Mouse (Mus musculus): ENCODE measurements at regions not wholly inside any gene's neighbourhood (a gene's known extent, or its start where the extent isn't known, plus 50 kb on each side); places are given as distances from the start of the nearest gene placed in this dataset.

DNA sequence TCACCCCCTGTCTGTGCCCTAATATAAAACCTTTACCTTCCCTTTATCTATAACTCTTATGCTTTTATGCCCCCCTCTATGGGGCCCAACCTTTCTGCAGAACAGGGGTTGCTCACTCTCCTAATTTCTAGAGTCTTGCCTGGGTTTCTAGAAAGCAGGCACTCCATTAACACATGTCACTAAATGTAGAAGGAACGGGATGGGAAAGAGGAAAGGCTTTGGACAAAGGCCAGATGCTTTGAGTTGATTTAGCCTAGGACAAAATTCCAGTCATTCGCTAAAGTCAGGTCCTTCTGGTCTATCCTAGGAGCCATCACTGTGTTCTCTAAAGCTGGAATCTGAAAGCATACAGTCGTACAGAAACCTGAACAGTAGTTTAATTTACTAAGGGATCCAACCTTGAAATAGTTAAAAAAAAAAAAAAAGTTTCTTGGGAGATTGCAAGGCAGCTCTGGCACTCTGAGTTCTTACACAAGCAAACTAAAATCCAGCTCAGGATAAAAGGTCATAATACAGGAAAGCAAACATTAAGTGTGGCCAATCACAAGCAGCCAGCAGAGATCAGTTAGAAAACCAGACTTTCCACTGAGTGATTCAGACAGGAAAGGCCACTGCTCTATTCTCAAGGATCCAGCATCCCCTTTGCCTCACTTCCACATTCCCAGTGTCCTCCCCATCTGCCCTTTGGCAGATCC, 109.5 kb downstream of the Ccdc71l start:
- in situ Hi-C loops (cut with MboI; ENCODE audit: low sequenced_read_pairs), result no loop called here

DNA sequence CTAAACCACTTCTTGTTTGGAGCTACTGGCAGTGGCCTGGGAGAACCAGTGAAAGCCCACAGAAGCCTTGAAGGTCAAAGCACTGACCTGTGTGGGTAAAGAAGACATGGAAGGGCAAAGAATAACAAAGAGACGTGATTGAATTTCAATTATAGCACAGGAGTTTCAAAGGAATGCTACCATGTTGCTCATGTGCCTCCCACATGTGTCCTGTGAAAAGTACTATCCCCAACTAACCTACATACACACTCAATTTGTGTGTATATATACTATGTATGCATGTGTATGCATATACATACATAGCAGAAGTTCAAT, 110.0 kb downstream of the Ccdc71l start:
- in situ Hi-C loops (cut with MboI; ENCODE audit: low sequenced_read_pairs), result no loop called here

DNA sequence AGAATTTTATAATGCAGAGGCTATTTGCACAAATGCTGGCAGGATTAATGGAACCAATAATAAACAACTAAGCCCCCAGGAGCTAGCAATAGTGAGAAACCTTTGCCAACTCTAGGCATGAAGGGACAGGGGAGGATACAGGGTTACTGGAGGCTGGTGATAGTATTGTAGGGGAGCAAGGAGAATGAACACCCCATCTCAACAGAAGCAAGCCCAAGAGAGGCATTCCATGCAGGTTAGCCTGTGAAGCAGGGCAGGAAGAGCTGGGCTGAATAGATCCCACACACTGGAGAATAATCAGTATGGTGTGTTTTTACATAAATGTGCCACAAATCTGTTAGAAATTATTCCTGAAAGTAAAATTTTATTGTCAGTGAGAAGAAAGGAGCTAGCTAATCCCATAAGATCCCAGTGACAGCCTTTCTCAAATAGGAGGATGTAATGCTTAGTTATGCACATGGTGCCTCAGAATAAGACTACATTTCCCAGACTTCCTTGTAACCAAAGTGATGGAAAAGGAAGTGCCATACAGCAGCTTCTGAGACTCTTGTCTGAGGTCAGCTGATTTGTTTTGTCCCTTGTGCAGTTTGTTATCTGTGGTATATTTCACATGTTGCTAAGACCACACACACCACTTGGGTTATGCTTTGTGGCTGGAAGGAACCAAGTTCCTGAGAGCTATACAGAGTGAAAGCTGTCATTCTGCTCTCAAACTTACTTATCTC, 111.1 kb downstream of the Ccdc71l start:
- in situ Hi-C loops (cut with MboI; ENCODE audit: low sequenced_read_pairs), result no loop called here

- in situ Hi-C loops (cut with MboI; ENCODE audit: low sequenced_read_pairs), result no loop called here
These were observed 125.7 kb downstream of the Ccdc71l start for GRCm38 (mm10) chr12:32504196-32504595.

DNA sequence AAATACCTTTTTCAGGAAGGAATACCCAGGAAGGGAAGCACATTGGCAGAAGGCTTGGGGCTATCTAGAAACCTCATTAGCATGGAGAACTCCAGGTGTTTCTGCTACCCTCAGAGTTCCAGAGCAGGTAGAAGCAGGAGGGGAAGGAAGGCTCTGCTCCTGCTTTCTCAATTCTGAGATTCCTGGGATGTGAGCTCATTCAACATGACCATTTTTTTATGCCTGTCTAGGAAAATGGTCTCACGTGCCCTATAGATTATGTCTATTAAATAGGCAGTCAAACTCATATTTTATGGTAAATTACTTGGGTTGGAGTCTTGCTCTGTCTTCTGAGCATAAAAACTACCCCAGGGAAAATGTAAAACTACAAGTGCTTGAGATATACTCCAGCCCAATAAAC, 130.2 kb downstream of the Ccdc71l start:
- in situ Hi-C loops (cut with MboI; ENCODE audit: low sequenced_read_pairs), result no loop called here

DNA sequence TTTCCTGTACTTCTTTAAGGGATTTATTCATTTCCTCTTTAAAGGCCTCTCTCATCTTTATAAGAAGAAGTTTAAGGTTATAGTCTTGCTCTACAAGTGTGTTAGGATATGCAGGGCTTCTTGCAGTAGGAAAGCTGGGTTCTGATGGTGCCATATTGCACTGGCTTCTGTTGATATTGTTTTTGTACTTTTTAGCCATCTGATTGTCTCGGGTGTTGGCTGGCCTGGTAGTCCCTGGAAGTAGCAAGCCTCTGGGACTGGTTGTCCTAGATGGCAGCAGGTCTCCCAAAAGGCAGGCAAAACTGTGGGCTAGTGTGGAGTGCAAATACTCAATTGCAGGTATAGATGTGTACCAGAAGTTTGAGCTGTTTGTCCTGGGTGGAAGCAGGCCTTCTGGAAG, 147.1 kb downstream of the Ccdc71l start:
- in situ Hi-C loops (cut with MboI; ENCODE audit: low sequenced_read_pairs), result no loop called here

- in situ Hi-C loops (cut with MboI; ENCODE audit: low sequenced_read_pairs), result no loop called here
These were observed 152.7 kb downstream of the Ccdc71l start for GRCm38 (mm10) chr12:32531216-32531615.

GRCm38 (mm10) chr12:32533641-32534040, 155.1 kb downstream of the Ccdc71l start:
- in situ Hi-C loops (cut with MboI; ENCODE audit: low sequenced_read_pairs), result no loop called here

DNA sequence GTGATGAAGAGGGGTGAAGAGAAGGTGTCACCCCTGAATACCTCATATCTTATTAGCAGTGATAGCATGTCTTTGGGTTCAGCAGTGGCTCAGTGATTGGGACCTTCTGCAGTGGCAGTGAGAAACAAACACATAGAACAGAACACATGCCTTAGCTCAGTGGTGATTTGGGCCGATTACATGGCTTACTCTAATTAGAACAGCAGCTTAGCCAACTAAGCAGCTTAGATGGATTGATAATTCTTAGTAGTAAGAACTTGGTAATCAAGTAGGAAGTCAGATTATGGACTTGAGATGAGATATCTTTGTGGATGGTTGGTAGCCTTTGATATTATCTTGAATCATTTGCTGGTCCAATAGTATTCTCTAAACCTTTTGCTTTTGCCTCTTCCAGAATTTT, 167.0 kb downstream of the Ccdc71l start:
- in situ Hi-C loops (cut with MboI; ENCODE audit: low sequenced_read_pairs), result no loop called here

- in situ Hi-C loops (cut with MboI; ENCODE audit: low sequenced_read_pairs), result no loop called here
These were observed 167.9 kb downstream of the Ccdc71l start for GRCm38 (mm10) chr12:32546356-32546755.

DNA sequence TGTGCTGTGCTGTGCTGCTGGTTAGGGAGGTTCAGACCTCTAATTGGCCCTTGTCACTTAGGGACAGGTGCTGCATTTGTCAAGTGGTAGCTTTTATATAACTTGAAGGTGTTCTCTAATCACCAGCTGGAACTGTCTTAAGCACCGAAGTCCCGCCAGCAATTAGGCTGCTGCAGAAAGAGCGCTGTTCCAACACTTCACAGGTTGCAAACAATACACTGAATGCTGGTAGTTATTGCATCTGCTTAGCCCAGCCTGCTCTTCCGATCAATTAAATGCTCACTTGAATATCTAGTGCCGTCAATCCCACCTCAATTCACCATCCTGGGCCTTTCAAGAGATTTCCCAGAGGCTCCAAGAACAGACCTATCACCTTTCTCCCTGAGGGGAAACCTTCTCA, 175.3 kb downstream of the Ccdc71l start:
- in situ Hi-C loops (cut with MboI; ENCODE audit: low sequenced_read_pairs), result no loop called here

DNA sequence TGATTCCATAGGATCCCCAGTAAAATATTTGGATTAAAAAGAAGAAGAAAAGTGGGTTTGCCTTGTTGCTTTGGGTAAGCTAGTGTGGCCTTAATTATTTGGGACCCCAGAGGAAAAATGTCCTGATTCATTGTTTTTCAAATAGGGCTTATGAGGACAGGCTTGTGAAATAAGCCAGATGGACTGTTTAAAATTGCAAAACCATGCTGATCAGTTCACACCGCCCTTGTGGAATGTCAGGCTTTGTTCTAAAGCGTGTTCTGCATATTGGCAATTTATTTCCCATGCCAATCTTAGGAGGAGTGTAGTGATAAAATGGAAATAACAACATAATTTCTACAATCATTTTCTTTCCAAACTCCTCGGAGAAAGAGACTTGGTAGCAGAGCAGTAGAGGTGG, 189.3 kb downstream of the Ccdc71l start:
- in situ Hi-C loops (cut with MboI; ENCODE audit: low sequenced_read_pairs), result no loop called here

GRCm38 (mm10) chr12:32581304-32581703, 202.8 kb downstream of the Ccdc71l start:
- in situ Hi-C loops (cut with MboI; ENCODE audit: low sequenced_read_pairs), result no loop called here

GRCm38 (mm10) chr12:32602131-32602815, 217.1 kb upstream of the Nampt start:
- in situ Hi-C loops (cut with MboI; ENCODE audit: low sequenced_read_pairs), result no loop called here

GRCm38 (mm10) chr12:32605353-32605752, 214.0 kb upstream of the Nampt start:
- in situ Hi-C loops (cut with MboI; ENCODE audit: low sequenced_read_pairs), result no loop called here

GRCm38 (mm10) chr12:32615000-32615399, 204.3 kb upstream of the Nampt start:
- in situ Hi-C loops (cut with MboI; ENCODE audit: low sequenced_read_pairs), result no loop called here

DNA sequence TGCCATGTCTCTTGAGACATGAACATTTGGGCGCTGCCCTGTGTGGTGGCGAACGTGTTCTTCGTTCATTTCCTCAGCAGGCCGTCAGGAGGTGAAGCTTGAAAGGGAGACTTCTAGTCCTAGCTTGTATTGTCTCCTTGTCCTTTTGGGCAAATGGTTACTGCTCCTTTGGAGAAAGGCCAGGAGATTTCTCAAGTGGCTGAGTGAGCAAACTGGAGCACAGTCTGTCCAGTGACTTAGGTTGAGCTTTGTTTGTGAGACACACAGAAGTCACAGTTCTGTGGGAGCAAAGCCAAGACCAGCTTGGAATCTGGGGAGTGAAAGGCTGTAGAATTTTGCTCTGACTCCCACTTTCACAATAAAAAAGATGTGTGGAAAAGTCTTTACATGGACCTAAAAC, 203.3 kb upstream of the Nampt start:
- in situ Hi-C loops (cut with MboI; ENCODE audit: low sequenced_read_pairs), result no loop called here

- in situ Hi-C loops (cut with MboI; ENCODE audit: low sequenced_read_pairs), result no loop called here
These were observed 202.3 kb upstream of the Nampt start for GRCm38 (mm10) chr12:32617031-32617430.

DNA sequence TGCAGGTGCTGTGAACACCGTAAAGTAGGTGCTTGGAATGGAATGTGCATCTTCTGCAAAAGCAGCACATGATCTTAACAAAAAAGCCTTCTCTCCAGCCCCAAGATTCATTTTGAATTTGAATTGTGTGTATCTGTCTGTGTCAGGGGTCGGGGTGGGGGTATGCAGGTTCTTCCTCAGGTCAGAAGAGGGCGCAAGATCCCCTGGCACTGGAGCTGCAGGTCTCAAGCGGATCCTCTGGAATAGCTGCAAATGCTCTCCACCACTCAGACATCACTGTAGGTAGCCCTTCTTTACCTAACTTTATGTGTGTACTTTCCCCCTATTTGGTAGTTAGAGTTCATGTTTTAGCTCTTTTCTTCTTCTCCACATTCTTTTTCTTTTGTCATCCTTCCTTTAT, 199.5 kb upstream of the Nampt start:
- in situ Hi-C loops (cut with MboI; ENCODE audit: low sequenced_read_pairs), result no loop called here

GRCm38 (mm10) chr12:32621739-32622138, 197.6 kb upstream of the Nampt start:
- in situ Hi-C loops (cut with MboI; ENCODE audit: low sequenced_read_pairs), result no loop called here

GRCm38 (mm10) chr12:32628552-32628951, 190.8 kb upstream of the Nampt start:
- in situ Hi-C loops (cut with MboI; ENCODE audit: low sequenced_read_pairs), result no loop called here

DNA sequence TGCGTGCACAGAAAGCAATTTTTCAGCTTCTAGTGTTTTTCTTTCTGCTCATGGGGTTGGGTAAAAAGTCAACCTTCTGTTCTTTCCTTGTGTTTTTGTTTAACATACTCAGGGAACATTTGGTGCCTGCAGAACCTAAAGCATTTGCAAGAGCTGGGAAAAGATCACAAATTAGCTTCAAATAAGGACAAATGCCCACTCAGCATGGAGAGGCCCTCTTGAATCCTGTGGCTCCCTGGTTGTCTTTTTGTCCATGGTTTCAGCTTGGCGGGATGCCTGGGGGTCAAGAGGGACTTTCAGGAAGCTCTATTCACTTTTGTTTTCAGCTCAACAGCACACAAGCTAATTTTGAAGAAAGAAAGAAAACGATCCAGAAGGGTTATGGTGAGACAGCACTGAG, 186.4 kb upstream of the Nampt start:
- in situ Hi-C loops (cut with MboI; ENCODE audit: low sequenced_read_pairs), result loop anchor here (10.0 kb wide), 1 partner anchor 262 kb away; no protein-coding TSS in a partner anchor

Measured in CH12F3 (cell line).